Mouse (Mus musculus): ENCODE measurements at regions not wholly inside any gene's neighbourhood (a gene's known extent, or its start where the extent isn't known, plus 50 kb on each side); places are given as distances from the start of the nearest gene placed in this dataset.

DNA sequence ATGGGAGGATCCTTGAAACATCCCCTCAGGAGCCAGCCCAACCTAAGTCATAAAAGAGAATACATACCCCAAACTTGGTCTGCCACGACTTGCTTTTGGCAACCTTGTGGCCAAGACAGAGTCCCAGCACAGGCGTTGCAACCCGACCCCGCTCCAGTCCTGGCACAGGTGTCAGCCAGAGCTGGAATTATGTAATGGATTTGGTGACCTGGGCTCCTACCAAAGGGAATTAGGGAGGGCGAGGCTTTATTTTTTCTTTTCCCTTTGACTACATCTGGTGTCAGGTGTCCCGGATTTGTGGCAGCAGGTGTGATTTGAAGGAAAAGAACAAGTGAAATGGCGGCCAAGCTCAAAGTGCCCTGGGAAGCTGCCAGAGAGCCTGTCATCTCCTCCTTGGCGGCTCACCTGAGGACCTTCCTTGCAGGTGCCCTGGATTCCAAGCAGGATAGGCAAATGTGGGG lies 212.9 kb downstream of the Mef2c start:
- DNase-seq = no peak

GRCm38 (mm10) chr13:83717686-83718210 lies 213.9 kb downstream of the Mef2c start:
- DNase-seq = no peak

DNA sequence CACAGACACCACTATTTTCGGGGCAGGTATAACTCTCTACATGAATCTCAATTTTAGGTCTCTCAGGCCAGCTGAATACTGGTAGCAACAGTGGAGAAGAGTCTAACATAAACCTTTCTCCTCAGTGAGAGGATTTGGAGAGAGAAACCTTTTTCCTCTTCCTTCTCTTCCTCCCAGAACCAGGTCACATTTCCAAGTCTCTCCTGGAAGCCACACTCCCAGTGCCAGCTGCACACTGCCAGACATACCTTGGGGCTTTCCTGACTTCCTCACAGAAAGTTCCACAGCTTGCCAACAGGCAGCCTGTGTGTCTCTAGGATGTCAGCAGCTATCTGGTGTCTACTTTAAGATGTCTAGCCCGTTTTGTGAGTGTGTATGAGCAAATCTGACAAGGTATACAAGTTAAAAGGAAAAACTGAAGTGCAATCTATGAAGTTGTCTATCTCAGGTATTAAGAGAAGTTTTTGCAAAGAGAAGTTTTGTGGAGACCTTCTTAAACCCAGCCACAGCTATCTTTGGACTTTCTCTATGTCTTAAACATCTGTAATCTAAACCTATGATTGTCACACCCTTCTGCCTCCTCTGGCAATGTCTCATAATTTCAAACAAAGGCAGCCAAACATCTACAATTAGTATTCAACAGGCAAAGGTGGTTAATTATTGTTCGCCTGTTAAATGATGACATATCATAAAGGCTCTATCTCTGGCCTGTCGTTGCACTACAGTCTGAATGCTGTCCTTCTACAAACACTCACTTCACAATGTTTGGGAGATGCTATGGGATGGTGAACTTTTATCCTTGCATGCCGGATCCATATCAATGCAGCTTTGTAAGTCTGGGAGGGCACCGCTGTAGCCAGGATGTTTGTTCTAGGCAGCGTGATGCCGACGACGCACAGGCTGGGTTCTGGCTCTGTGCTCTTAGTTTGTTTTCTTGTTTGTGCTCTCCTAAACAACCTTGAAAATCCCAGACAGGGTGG lies 214.9 kb downstream of the Mef2c start:
- no peak for DNase-seq

DNA sequence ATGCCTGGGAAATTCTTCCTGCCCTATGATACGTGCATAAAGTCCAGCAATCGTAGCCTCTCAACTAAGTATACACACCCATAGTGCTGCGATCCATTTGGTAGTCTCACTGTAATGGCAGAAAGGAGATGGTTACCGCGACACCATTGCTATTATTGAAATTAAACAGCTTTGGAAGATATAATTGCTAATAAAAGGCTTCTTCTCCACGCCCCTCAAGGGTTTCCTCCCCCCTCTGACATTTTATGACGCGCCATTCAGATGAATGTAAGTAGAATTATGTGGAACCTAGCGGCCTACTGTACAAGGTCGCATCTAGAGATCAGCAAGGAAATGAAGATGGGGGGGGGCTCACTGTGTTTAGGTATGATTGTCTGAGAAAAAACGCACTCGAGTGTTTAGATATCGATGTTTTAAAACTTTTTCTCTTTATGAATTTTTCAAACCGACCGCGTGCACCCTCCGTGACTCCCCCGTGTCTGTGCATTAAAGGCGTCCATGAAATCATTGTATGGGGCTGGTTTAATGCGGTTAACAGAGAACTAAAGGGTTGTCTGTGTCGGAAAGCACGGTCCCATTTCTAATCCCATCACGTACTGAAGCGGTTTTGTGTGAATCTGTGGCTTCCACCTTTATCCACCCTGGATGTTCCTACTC lies 215.9 kb downstream of the Mef2c start:
- DNase-seq = no peak

- no peak for DNase-seq
Measured at GRCm38 (mm10) chr13:83720352-83720751, 216.5 kb downstream of the Mef2c start.

DNA sequence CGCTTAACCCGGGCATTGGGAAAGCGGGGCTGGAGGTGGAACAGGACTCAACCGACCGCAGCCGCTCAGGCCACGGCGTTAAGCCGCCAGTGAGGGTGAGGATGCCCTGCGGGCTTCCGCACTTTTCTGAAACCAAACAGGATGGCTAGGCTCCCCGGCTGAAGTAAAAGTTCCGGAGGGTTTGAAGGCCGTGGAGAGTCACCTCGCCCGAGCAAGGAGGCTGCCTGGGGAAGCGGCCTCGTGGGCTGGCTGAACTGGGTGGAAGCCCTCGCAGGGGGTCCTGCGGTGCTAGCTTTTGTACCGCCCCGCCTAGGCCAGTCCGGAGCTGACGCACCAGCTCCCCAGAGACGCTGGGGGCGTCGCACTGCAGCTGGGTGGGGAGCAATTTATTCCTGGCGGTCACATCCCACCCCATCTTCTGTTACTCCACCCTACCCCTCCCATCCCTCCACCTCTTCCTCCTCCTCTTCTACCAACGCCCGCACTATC lies 217.1 kb downstream of the Mef2c start:
- no peak for DNase-seq

DNA sequence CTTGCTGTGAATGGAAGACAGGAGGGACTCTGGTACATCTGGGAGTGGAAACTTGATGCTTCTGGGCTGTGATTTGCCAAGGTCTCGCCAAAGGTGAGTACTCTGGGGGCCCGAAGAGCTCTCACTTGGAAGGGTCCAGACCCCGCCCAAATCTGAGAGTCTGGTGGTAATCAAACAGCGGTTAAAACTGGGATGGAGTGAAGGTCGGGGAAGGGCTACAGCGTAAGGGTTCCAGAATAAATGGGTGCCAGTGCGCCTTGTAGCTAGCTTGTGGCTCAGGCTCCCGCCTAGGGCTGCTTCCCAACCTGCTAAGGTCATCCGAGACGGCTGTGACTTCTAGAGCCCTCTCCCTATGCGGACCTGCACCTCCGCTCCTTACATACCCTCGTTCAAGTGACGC lies 217.7 kb downstream of the Mef2c start:
- DNase-seq = no peak

- DNase-seq = no peak
Measured at GRCm38 (mm10) chr13:83722241-83722640, 218.4 kb downstream of the Mef2c start.

DNA sequence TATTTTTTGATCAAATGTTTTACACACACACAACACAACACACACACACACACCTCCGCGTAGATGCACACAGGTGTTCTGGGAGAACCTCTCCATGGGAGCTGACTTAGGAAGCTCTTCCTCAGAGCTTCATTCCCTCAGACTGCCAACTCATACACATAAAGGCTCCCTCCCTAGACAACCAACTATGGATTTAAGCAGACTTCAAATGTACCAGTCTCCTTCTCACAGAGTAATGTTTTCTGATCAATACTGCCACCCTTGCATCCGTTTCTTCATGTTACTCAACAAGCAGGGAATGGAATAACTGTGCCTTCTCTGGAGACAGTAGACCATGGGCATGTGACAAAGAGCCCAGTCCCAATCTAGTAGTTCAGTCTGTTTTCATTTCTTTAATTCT lies 219.0 kb downstream of the Mef2c start:
- DNase-seq = no peak

- DNase-seq = no peak
Measured at GRCm38 (mm10) chr13:83723396-83723795, 219.6 kb downstream of the Mef2c start.

DNA sequence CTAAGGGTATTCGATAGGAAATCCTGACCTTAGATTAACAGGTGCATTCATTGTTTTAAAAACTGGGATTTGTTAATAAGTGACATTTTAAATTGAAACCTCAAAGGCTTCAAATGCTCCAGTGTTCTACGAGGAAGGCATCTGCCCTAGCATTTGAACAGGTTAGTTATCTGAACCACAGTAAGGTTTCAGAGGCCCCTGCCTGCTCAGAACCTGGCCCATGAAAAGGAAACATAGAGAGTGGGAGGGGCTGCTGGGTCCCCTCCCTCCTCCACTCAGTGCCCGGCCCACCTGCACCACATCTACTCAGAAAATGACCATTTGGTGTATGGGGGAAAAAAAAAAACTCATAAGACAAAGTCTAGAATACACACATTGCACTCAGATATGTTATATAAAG lies 220.4 kb downstream of the Mef2c start:
- no peak for DNase-seq

DNA sequence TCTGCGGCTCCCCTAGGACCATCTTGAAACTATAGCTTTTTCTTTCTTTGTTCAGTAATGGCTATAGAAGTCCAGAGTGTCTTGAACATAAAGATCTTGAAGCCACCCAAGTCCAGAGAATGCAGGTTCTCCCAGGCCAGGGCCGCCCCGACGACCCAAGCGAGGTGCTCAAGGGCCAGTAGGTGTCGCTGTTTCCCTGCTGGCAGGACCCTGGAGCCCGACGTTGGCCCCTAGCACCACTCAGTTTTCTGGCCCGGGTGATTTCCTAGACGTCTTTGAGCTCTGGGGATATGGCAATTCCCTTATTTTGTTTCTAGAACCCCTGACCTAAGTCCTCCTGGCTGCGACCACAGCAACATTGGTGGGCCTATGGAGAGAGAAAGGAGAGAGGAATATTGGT lies 221.2 kb downstream of the Mef2c start:
- peak; percentile 46 for DNase-seq

DNA sequence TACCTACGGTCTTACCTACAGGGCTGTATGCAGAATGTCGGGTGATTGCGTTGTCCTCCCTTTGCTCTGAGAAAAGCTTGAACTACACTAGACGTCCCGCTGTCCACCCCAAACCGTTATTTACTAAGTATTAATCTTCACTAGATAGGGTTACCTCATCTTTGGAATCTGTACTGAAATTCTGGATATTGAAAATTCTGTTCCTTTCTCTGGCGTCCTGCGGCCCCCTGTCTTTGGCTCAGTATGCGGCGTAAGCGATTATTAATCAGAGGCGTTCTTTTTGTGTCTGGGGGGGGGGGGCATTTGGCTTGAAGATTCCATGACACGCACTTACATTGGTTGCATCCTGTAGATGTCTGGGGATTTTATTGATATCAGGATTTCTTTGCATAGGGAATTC lies 222.0 kb downstream of the Mef2c start:
- no peak for DNase-seq

- DNase-seq = no peak
Measured at GRCm38 (mm10) chr13:83726346-83726975, 222.6 kb downstream of the Mef2c start.

- DNase-seq = no peak
Measured at GRCm38 (mm10) chr13:83727051-83727765, 223.4 kb downstream of the Mef2c start.

DNA sequence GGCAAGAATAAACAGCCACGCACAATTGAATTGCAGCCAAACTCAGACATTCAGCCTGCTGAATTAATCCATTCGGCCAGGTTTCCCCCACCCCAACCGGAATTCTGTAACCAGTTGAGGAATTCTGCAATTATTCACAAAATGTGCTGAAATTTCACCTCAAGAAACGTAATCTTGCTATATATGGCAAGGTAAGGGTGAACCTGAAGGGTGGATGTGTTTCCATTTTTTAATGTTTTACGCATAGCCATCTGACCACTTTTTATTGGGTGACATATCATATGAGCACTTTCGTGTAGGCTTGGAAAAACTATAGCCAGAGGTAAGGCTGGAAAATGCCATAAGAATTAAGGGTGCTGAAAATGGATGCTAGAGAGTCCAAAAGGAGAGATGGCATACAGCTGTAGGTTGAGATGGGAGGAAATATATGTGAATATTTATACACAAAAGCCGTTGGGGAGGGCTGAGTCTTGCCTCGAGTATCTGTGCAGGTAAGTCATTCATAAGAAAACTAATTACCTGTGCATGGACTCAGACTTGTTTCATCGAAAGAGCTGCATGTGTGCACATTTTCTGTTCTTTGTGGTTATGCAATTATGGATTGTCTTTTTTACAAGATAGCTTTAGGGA lies 224.0 kb downstream of the Mef2c start:
- no peak for DNase-seq

DNA sequence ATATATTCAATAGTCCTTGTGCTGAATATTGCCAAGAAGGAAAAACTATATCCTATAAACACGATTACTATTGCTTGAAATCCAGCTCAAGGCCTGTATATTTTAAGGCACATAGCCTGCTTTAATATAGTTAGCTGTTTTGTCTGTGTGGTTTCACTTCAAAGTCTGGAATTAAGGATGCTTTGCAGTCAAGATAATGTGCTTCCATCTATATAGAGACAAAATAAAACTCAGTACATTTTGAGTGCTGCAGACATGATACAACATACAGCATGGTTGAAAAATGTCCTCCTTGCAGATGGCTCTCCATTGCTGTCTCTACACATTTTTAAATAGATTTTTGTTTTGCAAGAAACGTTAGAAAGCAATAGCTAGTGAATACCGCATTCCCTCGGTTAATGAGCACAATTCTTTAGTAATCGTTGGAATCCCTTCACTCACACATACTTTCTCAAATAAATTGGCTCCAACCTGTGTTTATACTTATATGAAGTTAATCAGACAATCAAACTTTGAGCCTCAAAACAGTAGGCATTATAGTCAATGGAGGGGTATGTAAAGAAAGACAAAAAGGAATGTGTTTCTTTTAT lies 224.7 kb downstream of the Mef2c start:
- no peak for DNase-seq

GRCm38 (mm10) chr13:83729331-83730009 lies 225.6 kb downstream of the Mef2c start:
- DNase-seq = peak; percentile 48

GRCm38 (mm10) chr13:83730155-83730712 lies 226.4 kb downstream of the Mef2c start:
- no peak for DNase-seq
